Mouse (Mus musculus) c-Kit-negative CD71-positive TER-119-positive erythroid progenitor cells, embryonic 14.5 days (primary cell): ENCODE results near the gene Olfr1364.

ENCODE experiments used
- DNase-seq: peaks from one replicate; pipeline ENCODE4 v3.0.0-alpha.2; 2013; ENCODE audit warnings: low read depth, low spot score

Olfr1364 gene

DNA sequence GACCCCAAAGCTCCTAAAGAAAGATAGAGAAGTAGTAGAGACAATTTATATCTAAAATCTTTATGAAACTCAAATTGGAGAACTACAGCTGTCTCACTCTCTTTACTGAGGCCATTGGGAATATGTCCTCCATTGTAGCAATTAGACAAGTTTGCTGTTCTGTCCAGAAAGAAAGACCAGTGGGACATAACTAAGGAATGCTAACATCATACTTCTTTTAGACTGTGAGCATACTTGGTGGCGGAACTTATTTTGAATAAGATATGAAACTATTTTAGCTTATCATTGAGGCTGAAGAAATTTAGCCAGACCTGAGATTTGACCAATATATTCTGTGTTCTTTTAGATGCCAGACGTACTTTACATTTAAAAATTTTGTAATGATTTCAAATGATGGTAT lies at the start of gene Olfr1364:
Olfr1364 (minus strand) TSS at position 101 of the 400 bp plus-strand sequence.
- no peak for DNase-seq

DNA sequence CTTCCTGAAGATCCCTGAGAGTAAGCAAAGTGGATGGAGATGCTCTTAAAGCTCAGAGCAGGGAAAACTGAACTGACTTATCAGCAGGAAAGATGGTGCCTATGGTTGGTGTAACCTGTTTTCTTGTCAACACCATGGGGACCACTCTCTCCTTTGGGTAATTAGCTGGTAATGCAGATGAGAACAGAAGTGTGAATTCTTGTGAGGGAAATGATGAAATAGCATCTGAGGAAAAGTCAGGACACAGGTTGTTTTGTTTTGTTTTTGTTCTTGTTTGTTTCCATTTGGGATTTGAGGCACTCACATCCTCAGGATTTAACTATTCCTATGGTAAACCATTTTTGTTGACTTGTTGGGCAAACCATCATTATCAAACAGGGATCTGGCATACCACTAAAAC lies 32.4 kb upstream of the Olfr1364 start, which contains the start of gene Olfr1362:
Olfr1362 (minus strand) TSS at position 101 of the 400 bp plus-strand sequence.
- no peak for DNase-seq

DNA sequence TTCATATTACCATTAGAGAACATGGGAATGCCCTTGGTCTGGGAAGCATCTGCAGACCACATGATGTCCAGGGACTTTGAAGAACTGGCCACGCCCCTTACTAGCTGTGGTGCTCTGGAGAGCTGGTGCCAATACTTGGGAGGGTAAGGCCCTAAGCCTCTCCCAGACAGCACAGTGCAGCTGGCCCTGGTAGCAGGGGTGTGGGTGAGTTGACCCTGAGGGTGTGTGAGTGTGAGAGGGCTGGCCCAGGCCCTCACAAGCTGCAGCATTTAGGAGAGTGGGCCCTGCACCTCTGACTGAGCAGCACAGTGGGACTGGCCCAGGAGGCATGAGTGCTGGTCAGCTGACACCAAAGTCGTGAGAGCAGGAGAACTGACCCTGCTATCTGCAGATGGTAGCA lies 10.1 kb upstream of the Olfr1364 start:
- DNase-seq: no peak

DNA sequence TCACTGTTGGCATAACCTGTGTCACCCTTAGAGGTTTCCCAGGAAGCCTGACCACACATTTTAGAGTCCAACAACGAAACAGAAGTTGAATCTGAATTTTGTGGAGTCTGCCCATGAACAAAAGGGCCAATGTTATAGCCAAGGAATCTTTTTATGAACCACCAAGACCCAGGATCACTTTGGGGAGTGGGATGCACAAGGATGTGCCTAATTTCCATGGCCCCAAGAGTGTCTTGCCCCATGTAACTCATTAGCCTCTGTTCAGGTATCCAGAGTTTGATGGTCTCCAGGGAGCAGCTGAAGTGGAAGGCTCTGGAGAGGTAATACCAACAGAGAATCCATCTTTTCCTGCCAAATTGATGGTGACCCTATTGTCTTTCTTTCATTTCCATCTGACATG lies 21.8 kb downstream of the Olfr1364 start, which contains the start of gene Olfr1535:
Olfr1535 (minus strand) TSS at position 101 of the 400 bp plus-strand sequence.
- DNase-seq: no peak

DNA sequence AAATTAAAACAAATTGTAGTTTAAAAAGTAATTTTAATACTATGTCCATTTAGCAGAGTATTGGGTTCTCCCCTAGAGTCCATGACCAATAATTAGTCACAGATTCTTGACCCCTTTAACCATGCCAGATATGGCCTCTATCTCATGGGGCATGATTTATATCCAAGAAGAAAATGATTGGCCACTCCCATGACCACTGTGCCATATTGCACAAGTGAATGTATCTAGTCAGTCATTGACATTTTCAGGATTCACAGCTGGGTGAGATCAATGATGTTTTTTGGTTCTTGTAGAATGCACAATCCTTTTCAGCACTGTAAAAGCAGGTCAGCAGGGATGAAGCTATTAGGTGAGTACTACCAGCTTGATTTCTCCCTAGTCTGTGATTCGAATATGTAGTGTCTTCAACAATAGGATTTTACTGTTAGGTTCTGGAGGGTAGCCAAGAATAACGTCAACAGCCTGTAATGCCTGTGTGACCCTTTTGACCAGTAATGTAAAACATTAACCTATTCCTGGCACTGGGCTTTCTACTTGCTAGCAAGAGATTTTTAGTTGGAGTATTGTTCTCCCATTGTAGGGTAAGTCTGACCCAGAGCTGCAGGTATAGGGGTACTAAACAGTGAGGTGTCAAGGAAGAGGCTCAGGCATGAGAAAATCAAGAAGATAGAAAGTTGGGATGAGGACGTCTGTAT lies 31.0 kb downstream of the Olfr1364 start:
- DNase-seq: no peak

DNA sequence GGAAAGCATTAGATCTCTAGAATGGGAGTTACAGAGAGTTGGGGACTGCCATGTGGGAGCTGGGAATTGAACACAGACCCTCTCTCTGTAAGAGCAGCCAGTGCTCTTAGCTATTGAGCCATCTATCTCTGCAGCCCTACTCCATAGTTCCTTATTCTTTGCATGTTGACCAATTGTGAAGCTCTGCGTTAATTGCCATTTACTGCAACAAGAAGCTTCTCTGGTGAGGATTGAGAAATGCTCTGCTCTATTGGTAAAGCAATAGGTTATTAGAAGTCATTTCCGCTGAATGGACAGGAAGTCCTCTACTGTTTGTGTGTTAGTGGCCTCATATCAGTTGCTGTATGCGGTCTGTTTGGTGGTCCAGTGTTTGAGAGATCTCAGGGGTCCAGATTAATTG lies 32.1 kb downstream of the Olfr1364 start:
- DNase-seq: no peak

DNA sequence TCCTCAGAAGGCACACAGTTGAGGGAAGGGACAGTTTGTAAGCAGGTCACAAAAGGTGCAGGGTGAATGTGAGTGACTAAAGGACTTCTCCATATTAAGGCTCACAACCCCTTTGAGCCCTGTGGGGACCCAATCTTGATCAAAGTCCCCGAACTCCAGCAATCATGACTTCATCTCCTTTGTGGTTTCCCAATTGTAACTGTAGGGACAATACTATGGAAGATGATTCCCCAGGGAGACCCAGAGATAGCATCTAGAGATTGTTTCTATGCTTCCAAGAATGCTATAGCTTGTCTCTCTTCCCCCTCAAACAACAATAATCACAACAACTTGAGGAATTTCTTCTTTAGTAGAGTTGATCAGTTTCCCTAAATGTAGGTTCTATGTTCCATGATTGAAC lies 38.9 kb downstream of the Olfr1364 start, which contains the start of gene Olfr1366:
Olfr1366 (minus strand) TSS at position 101 of the 400 bp plus-strand sequence.
- no peak for DNase-seq

DNA sequence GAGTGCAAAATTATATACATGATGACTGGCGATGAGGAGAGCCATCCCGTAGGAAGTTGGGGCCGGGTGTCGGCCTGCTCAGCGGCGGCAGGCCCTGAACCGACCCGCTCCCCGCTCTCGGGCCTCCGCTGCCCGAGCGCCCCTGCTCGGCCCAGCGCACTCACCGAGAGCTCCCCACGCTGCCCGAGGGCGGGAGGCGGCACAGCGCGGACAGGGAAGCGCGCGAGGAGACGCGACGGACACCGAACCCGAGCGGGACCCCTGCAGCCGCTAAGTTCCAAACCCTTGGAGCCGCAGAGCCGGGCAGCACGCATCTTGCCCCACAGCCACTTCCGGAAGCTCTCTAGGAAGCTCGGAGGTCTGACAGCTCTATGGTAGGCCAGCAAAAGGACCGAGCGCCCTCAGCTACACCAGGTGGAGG lies 50.8 kb downstream of the Olfr1364 start, which contains the start of gene Zkscan8:
Zkscan8 (minus strand) TSS at position 340 of the 421 bp plus-strand sequence.
- DNase-seq: peak; percentile 63

DNA sequence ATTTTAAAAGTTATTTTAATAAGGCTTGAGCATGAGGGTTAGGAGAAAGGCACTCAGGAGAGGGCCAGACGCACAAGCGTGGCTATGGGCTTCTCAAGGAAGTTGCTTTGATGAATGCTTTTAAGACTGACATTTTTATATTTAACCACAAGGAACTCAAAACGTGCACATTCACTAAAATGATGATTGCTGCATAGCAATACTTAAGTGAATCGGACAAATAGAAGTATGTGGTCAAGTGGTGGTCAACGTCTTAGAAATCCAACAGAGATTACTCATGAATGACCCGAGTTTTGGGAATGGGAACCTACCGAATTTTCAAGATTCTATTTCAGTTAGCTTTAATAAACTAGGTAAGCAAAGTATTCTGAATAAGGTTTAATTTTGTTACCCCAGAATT lies 51.4 kb downstream of the Olfr1364 start:
- DNase-seq: no peak
